Mouse (Mus musculus) spleen, postnatal 36 days (tissue): ENCODE measurements around the gene Bmpr1a.
A peak's percentile ranks its signal among the peaks of the same experiment; 100 is the strongest.
"Not testable (repeated sequence)": the region's sequence is repeated elsewhere in the genome, so short reads cannot be mapped to it uniquely, and the experiment has no call there.

Experiments
- DNase-seq, 2 experiments: peaks; one replicate each; pipeline ENCODE4 v3.0.0; 2022; ENCODE audit warnings: low spot score in 2 of 2, mixed read lengths in 1 of 2

The Bmpr1a gene

DNA sequence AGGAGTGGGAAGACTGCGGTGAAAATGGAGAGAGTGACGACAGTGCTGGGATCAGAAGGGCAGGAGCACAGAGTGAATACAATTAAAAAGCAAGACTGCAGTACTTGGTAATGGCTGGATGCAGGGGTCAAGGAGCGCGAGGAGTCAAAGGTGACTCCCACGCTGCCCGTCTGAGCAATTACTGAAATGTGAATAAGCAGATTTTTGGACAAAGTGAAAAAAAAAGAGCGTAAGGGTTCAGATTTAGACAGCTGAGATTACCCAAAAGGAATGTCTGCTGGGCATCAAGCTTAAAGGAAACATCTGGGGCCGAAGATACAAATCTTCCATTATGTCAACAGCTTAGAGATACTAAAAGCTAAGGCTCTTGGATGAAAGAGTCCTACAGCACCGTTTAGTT, 53.3 kb downstream of the Bmpr1a start:
- peak; percentile 4 for DNase-seq

- no peak for DNase-seq
Measured at GRCm38 (mm10) chr14:34448398-34448797, 54.7 kb downstream of the Bmpr1a start.

DNA sequence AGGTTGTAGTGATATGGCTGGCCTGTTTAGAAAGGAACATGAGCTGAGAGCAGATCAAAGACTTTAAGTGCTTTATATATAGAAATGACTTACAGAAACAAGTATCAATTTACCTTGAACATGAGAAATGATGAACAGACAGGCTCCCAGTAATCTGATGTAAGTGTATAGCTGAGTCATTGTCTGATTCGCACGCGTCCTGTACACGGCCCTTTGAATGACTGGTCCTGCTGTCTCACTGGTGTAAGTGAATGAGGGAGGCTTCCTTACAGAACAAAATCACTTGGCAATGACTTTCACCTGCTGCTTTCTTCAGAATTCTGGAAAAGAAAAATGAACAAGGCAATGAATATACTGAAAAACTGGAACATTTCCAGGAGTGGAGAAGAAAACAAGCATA, 55.5 kb downstream of the Bmpr1a start:
- no peak for DNase-seq

- no peak for DNase-seq
Measured at GRCm38 (mm10) chr14:34446624-34447023, 56.5 kb downstream of the Bmpr1a start.

DNA sequence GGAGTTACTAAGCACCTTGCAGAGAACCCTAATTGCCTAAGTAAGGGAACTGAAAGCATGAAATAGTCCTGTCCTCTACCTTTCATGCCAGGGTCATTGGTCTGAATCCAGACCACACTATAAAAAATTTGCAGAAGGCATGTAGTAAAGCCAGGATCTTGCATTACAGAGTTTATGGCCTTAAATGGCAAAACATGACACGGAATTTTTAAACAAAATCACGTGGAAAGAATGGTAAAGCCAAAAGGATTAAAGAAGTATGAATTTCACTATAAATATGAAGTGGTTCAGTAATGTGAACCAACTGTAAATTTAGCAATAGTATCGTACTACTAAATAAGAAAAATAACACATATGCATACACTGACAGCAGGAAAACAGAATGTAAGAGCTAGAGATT, 57.8 kb downstream of the Bmpr1a start:
- DNase-seq: no peak

- no peak for DNase-seq
Measured at GRCm38 (mm10) chr14:34444924-34445323, 58.2 kb downstream of the Bmpr1a start.

DNA sequence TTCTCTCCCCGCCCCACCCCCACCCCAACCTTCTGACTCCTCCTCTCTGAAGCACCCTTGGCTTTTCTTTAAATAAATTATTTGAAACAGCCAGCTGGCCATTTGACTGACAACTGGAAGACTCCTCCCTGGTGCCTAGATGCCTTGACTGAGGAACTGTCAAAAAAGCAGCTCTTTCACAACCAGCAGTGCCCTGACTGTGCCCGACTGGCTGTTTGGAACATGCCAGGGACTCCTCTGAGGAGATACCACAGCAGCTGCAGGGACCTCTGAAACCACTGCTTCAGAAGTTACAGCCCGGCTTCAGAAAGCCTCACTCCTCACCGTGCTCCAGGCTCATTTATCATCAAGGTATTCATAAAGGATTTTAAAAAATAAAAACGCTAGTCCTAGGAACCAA, 58.8 kb downstream of the Bmpr1a start:
- DNase-seq: no peak

DNA sequence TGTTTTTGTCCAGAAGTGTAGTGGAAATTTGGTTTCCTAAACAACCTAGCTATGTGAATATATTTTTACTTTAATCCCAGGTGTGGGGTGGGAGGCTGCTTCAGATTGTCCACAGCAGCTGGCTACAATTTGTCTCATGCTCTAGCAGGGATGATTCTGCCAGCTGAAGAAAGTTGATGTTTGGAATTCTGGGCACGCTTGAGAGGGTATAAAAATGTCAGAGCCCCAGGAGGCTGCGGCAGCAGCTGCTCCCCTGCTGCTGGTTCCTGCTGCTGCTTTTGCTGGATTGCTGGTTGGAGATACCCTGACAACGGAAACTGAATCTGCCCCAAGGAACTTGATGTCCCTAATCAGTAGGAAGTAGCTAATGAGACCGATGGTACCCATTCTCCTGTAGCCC, 60.6 kb downstream of the Bmpr1a start:
- DNase-seq: no peak

DNA sequence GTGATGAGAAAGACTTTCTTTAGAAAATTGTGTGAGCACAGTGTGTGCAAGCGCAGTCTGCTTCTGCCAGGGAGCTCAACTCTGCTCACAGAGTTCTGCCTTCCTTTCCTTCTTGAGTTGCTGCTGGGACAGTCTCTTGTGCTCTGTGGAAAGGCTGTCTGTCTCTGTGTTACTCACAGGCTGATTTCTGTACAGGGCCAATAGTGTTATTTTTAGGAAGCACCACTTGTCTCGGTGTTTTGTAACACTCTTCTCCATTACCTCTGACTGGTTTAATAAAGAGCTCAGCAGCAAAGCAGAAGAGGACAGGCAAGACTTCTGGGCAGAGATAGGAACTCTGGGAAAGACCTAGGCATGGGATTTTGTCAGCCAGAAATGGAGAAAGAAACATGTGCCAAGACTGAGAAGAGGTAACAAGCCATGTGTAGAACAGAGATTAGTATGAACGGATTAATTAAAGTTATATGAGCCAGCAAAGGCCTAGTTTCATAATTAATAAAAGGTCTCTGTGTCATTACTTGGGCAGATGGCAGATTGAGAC, 62.5 kb downstream of the Bmpr1a start:
- DNase-seq: no peak

DNA sequence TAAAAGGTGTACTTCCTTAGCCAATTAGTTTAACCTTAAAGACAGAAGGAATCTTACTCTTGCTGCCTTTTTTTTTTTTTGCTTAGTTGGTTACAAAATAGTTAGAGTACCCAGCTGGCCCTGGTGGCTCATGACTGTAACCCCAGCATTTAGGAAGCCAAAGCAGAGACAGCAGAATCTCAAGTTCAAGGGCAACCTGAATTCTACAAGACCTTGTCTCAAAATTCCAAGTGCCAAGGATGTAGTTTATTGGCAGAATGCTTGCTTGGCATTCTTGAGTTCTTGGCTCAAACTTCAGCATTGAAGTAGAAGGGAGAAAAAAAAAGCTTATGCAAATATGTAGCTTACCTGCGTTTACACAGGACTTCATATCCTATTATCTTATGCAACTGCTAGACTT, 74.1 kb downstream of the Bmpr1a start:
- no peak for DNase-seq

DNA sequence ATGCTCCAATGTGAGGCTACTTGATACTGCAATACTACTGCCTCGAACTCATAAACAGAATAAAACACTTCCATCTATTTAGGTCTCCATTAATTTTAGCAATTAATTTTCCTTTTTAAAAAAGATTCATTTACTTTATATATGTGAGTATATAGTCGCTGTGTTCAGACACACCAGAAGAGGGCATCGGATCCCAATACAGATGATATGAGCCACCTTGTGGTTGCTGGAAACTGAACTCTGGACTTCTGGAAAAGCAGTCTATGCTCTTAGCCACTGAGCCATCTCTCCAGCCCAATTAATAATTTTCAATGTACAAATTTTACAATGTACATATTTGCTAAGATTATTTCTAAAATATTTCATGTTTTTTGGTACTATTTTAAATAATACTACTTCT, 74.9 kb downstream of the Bmpr1a start:
- no peak for DNase-seq

DNA sequence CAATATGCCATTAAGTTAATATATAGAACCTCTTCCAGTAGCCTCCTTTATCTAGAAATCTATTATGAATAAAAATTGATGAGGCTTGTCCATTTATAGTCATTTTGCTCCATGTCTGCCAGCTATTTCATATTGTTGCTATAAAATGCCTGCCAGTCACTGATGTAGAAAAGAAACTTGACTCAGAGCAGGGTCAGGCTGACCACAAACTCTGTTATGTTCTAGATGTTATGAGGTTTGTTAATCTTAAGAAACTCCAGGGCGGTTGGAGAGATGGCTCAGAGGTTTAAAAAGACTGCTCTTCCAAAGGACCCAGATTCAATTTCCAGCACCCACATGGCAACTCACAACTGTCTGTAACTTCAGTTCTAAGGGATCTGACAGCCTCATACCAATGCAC, 82.1 kb downstream of the Bmpr1a start:
- DNase-seq: no peak

DNA sequence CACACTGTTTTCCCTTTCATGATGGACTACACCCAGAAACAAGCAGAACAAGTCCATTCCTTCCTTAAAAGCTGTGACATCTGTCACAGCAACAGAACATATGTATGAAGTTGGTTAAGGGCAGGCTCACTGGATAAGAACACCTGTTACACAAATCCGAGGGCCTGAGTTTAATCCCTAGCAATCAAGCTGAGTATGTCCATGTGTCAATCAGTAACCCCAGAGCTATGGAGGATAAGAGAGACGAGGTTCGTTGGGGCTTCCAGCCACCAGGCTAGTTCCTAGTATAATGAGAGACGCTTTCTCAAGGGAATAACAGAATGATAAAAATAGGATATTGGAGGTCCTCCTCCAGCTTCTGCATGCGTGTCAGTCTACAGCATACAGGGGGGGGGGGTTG, 85.6 kb downstream of the Bmpr1a start:
- no peak for DNase-seq

- DNase-seq: not testable (repeated sequence)
Measured at GRCm38 (mm10) chr14:34416946-34417345, 86.2 kb downstream of the Bmpr1a start.

- DNase-seq: no peak
Measured at GRCm38 (mm10) chr14:34412164-34412896, 90.8 kb downstream of the Bmpr1a start.

DNA sequence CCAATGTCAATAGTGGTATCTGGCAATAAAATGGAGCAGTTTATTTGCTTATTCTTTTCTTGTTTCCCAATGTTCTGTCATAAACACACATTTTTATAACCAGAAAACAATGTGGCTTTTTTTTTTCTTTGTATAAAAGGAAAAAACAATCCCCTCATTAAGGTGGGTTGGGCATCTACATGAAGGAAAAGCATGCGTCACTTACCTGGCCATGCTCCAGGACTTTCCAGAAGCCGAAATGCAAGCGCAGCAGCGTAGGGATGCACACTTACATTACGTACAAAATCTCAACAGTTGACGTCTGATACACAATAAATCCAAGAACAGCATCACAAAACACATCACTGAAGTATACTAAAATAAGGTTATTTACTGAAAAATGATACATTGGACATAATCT, 92.4 kb downstream of the Bmpr1a start:
- no peak for DNase-seq

- DNase-seq: no peak
Measured at GRCm38 (mm10) chr14:34403424-34403823, 99.7 kb downstream of the Bmpr1a start.

- no peak for DNase-seq
Measured at GRCm38 (mm10) chr14:34402871-34403270, 100.3 kb downstream of the Bmpr1a start.

DNA sequence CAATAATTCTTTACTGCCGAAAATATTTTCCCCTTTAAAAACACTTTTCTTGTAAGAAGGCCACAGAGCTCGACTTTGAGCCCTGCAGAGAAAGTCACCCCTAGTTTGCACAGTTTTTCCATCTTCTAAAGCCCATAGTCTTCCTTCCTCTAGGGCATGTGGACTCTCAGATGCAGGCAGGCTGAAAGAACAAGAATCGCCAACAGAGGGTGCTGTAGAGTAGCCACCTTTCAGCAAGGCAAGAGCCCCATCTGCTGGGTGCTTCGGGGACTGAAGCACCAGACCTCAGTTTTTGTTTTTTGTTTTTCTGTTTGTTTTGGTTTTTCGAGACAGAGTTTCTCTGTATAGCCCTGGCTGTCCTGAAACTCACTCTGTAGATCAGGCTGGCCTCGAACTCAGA, 102.0 kb downstream of the Bmpr1a start:
- peak; percentile 41 to 49 for DNase-seq

DNA sequence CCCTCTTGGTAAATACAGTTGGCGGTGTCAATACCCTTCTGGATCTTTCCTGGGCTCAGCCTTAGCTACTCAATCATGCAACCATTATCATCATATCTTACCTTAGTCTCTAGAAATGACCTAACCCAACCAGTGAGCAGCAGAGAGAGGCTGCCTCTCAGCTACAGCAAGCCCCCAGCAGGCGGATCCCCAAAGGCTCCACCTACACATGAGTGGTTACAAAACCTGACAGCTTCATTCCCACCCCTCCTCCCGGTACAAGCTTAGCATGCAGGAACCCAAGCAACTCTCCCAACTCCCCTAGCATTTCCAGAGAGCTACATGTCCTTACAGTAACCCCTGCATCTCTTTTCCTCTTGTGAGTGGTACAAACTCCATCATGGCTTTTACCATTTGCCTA, 103.1 kb downstream of the Bmpr1a start:
- DNase-seq: no peak

DNA sequence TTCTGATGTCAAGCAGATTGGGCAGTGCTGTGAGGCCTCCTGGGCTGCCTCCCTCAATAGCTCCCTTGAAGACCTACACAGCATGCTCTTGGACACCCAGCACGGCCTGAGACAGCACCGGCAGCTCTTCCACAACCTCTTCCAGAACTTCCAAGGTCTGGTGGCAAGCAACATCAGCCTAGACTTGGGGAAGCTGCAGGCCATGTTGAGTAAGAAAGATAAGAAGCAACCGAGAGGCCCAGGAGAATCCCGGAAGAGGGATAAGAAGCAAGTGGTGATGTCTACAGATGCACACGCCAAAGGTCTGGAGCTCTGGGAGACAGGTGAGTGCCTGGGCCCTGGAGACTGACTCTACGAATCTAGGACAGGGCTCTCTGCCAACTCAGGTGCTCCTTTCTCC, 103.8 kb downstream of the Bmpr1a start:
- DNase-seq: no peak

- no peak for DNase-seq
Measured at GRCm38 (mm10) chr14:34398901-34399300, 104.2 kb downstream of the Bmpr1a start.

- no peak for DNase-seq
Measured at GRCm38 (mm10) chr14:34397871-34398270, 105.3 kb downstream of the Bmpr1a start.

- DNase-seq: no peak
Measured at GRCm38 (mm10) chr14:34393295-34393694, 109.8 kb downstream of the Bmpr1a start.
